Mouse (Mus musculus): ENCODE measurements around the gene C77080. TPM values are rescaled to one million over a fixed set of nuclear protein-coding genes. Genes with fewer than 3 reads are reported as not detected.
"Not testable (repeated sequence)": the region's sequence is repeated elsewhere in the genome, so short reads cannot be mapped to it uniquely, and the experiment has no call there.

C77080 gene
- polyA plus RNA-seq, 1 experiment from 2014 or later: 5.2 TPM

- 0 out of 2 replicates have a peak, but pooled peaks have one; percentile 6 for ATAC-seq (ENCODE audit: insufficient number of reproducible peaks, insufficient read depth, low FRiP score, low TSS enrichment)
- Histone ChIP-seq H3K4me3 (peak overlapping the region; percentile 15), H3K9me3 (no peaks in the 10 kb centered on the region), H3K27ac (0 out of 2 replicates have a peak overlapping the region, but pooled peaks have one; percentile 1), H3K4me1 (peaks cover 60% of the 10 kb centered on the region), H3K4me2 (replicated peaks) (peak overlapping the region; percentile 48), H3K27me3 (peaks cover 29% of the 10 kb centered on the region), H3K9ac (peak overlapping the region; percentile 17; the same call in 1 of the 2 replicates), H3K36me3 (peaks cover 41% of the 10 kb centered on the region)
- 22% methylated on average over 55 of the region's 55 CpGs for WGBS
Measured at GRCm38 (mm10) chr4:129223421-129224281, 37.6 kb downstream of the C77080 start.

GRCm38 (mm10) chr4:129222019-129222925 is 38.9 kb downstream of the C77080 start:
- Histone ChIP-seq H3K4me2 (replicated peaks) (no peak overlapping the region), H3K9me3 (no peaks in the 10 kb centered on the region), H3K9ac (no peak overlapping the region), H3K27ac (no peak overlapping the region), H3K36me3 (peaks cover 53% of the 10 kb centered on the region), H3K27me3 (peaks cover 29% of the 10 kb centered on the region), H3K4me1 (peaks cover 52% of the 10 kb centered on the region), H3K4me3 (no peak overlapping the region)
- no peak for ATAC-seq (ENCODE audit: insufficient number of reproducible peaks, insufficient read depth, low FRiP score, low TSS enrichment)
- WGBS: 67% methylated on average over 31 of the region's 31 CpGs

GRCm38 (mm10) chr4:129221097-129222010 is 39.9 kb downstream of the C77080 start:
- Histone ChIP-seq H3K27ac (no peak overlapping the region), H3K9ac (no peak overlapping the region), H3K9me3 (no peaks in the 10 kb centered on the region), H3K4me1 (peaks cover 43% of the 10 kb centered on the region), H3K4me2 (replicated peaks) (no peak overlapping the region), H3K27me3 (peaks cover 29% of the 10 kb centered on the region), H3K36me3 (peaks cover 63% of the 10 kb centered on the region), H3K4me3 (no peak overlapping the region)
- WGBS: 73% methylated on average over 23 of the region's 23 CpGs
- no peak for ATAC-seq (ENCODE audit: insufficient number of reproducible peaks, insufficient read depth, low FRiP score, low TSS enrichment)

- Histone ChIP-seq H3K9ac (no peak overlapping the region), H3K27ac (no peak overlapping the region), H3K4me1 (peaks cover 35% of the 10 kb centered on the region), H3K9me3 (no peaks in the 10 kb centered on the region), H3K4me3 (no peak overlapping the region), H3K36me3 (peaks cover 70% of the 10 kb centered on the region), H3K27me3 (peaks cover 24% of the 10 kb centered on the region), H3K4me2 (replicated peaks) (no peak overlapping the region)
- no peak for ATAC-seq (ENCODE audit: insufficient number of reproducible peaks, insufficient read depth, low FRiP score, low TSS enrichment)
- WGBS: 72% methylated on average over 7 of the region's 7 CpGs
Measured at GRCm38 (mm10) chr4:129220376-129221089, 40.7 kb downstream of the C77080 start.

- peaks cover 25% of the 10 kb centered on the region for H3K4me1 ChIP-seq
- H3K36me3 ChIP-seq: peaks cover 79% of the 10 kb centered on the region
- WGBS: 79% methylated on average over 10 of the region's 10 CpGs
- no peak overlapping the region for H3K9ac ChIP-seq
- no peak for ATAC-seq (ENCODE audit: insufficient number of reproducible peaks, insufficient read depth, low FRiP score, low TSS enrichment)
- peak overlapping the region; percentile 67 for H3K27ac ChIP-seq
- H3K27me3 ChIP-seq: peaks cover 21% of the 10 kb centered on the region
- H3K4me3 ChIP-seq: no peak overlapping the region
- H3K4me2 ChIP-seq (replicated peaks): no peak overlapping the region
- no peaks in the 10 kb centered on the region for H3K9me3 ChIP-seq
Measured at GRCm38 (mm10) chr4:129219198-129219597, 42.0 kb downstream of the C77080 start.

- Histone ChIP-seq H3K4me3 (no peak overlapping the region), H3K9me3 (no peaks in the 10 kb centered on the region), H3K4me2 (replicated peaks) (no peak overlapping the region), H3K27me3 (peaks cover 19% of the 10 kb centered on the region), H3K27ac (peak overlapping the region; percentile 67), H3K4me1 (peaks cover 20% of the 10 kb centered on the region), H3K9ac (no peak overlapping the region), H3K36me3 (peaks cover 84% of the 10 kb centered on the region)
- WGBS: 54% methylated on average over 7 of the region's 7 CpGs
- ATAC-seq (ENCODE audit: insufficient number of reproducible peaks, insufficient read depth, low FRiP score, low TSS enrichment): no peak
Measured at GRCm38 (mm10) chr4:129218569-129219175, 42.5 kb downstream of the C77080 start.

- not testable (repeated sequence) for H3K4me2 ChIP-seq (replicated peaks); H3K9me3 ChIP-seq; H3K27me3 ChIP-seq; H3K27ac ChIP-seq; H3K9ac ChIP-seq; H3K4me1 ChIP-seq; H3K4me3 ChIP-seq; ATAC-seq (ENCODE audit: insufficient number of reproducible peaks, insufficient read depth, low FRiP score, low TSS enrichment)
- 69% methylated on average over 3 of the region's 3 CpGs for WGBS
- H3K36me3 ChIP-seq: peaks cover 90% of the 10 kb centered on the region
Measured at GRCm38 (mm10) chr4:129212486-129212885, 48.7 kb downstream of the C77080 start.

GRCm38 (mm10) chr4:129211461-129211860 is 49.7 kb downstream of the C77080 start:
- peaks cover 90% of the 10 kb centered on the region for H3K36me3 ChIP-seq
- H3K9ac ChIP-seq: no peak overlapping the region
- H3K4me3 ChIP-seq: no peak overlapping the region
- no peaks in the 10 kb centered on the region for H3K4me1 ChIP-seq
- H3K4me2 ChIP-seq (replicated peaks): no peak overlapping the region
- ATAC-seq (ENCODE audit: insufficient number of reproducible peaks, insufficient read depth, low FRiP score, low TSS enrichment): no peak
- no peaks in the 10 kb centered on the region for H3K27me3 ChIP-seq
- no peaks in the 10 kb centered on the region for H3K9me3 ChIP-seq
- H3K27ac ChIP-seq: no peak overlapping the region
- 83% methylated on average over 4 of the region's 4 CpGs for WGBS

- ATAC-seq (ENCODE audit: insufficient number of reproducible peaks, insufficient read depth, low FRiP score, low TSS enrichment): no peak
- H3K4me3 ChIP-seq: no peak overlapping the region
- H3K9me3 ChIP-seq: no peaks in the 10 kb centered on the region
- 59% methylated on average over 7 of the region's 7 CpGs for WGBS
- H3K4me1 ChIP-seq: no peaks in the 10 kb centered on the region
- peaks cover 89% of the 10 kb centered on the region for H3K36me3 ChIP-seq
- no peaks in the 10 kb centered on the region for H3K27me3 ChIP-seq
- H3K27ac ChIP-seq: no peak overlapping the region
- H3K4me2 ChIP-seq (replicated peaks): no peak overlapping the region
- no peak overlapping the region for H3K9ac ChIP-seq
Measured at GRCm38 (mm10) chr4:129209504-129209903, 51.7 kb downstream of the C77080 start.

- Histone ChIP-seq H3K9ac (no peak overlapping the region), H3K4me2 (replicated peaks) (no peak overlapping the region), H3K4me1 (no peaks in the 10 kb centered on the region), H3K9me3 (no peaks in the 10 kb centered on the region), H3K27me3 (no peaks in the 10 kb centered on the region), H3K27ac (no peak overlapping the region), H3K36me3 (peaks cover 89% of the 10 kb centered on the region), H3K4me3 (no peak overlapping the region)
- no peak for ATAC-seq (ENCODE audit: insufficient number of reproducible peaks, insufficient read depth, low FRiP score, low TSS enrichment)
- WGBS: 92% methylated on average over 8 of the region's 8 CpGs
Measured at GRCm38 (mm10) chr4:129206792-129207191, 54.4 kb downstream of the C77080 start.
